Mouse (Mus musculus) gastrocnemius, postnatal 25 days (tissue): ENCODE data around the gene Mapt. TPM values are rescaled to one million over a fixed set of nuclear protein-coding genes. Genes with fewer than 3 reads are reported as not detected.
"Not testable (repeated sequence)": the region's sequence is repeated elsewhere in the genome, so short reads cannot be mapped to it uniquely, and the experiment has no call there.

Experiments
- DNase-seq: peaks from one replicate; pipeline ENCODE4 v3.0.0; 2022
- long read RNA-seq, 2 experiments: library from polyadenylated mRNA; stranded (forward); transcript quantifications; one replicate each; pipeline ENCODE4 v2.0.0; 2021
- total RNA-seq, 2 experiments: library from RNA; stranded (reverse); gene quantifications; 1 replicate in 1 of 2; 2 replicates in 1 of 2; pipeline ENCODE4 v1.2.3; 2021

Gene Mapt
- total RNA-seq, result 10 to 100 TPM; 52.5 to 58.5 TPM
- long read RNA-seq, experiment 1, partial matches to known transcripts, result 2 of 24 reads
- long read RNA-seq, experiment 1, other reads (novel, unspliced or antisense), result 22 of 24 reads
- long read RNA-seq, experiment 2, full-length matches to known transcripts, result 1 of 27 reads
- long read RNA-seq, experiment 2, partial matches to known transcripts, result 3 of 27 reads
- long read RNA-seq, experiment 2, other reads (novel, unspliced or antisense), result 23 of 27 reads

- peak; percentile 89 for DNase-seq
These were observed at the start of gene Mapt for GRCm38 (mm10) chr11:104231041-104231911. Gene Mapt, plus strand, starts transcription at chr11:104231390.

GRCm38 (mm10) chr11:104182141-104182540 is 49.0 kb upstream of the Mapt start:
- DNase-seq, result no peak

GRCm38 (mm10) chr11:104186135-104186836 is 44.9 kb upstream of the Mapt start, which contains the start of gene Sppl2c:
Gene Sppl2c, plus strand, starts transcription at chr11:104186327.
- DNase-seq, result no peak

- DNase-seq, result no peak
These were observed 44.4 kb upstream of the Mapt start for GRCm38 (mm10) chr11:104186837-104187150.

GRCm38 (mm10) chr11:104187766-104188165 is 43.4 kb upstream of the Mapt start:
- no peak for DNase-seq

GRCm38 (mm10) chr11:104190008-104190407 is 41.2 kb upstream of the Mapt start:
- no peak for DNase-seq

GRCm38 (mm10) chr11:104195382-104195781 is 35.8 kb upstream of the Mapt start:
- DNase-seq, result no peak

GRCm38 (mm10) chr11:104195791-104196190 is 35.4 kb upstream of the Mapt start:
- DNase-seq, result no peak

GRCm38 (mm10) chr11:104197861-104198260 is 33.3 kb upstream of the Mapt start:
- DNase-seq, result no peak

GRCm38 (mm10) chr11:104203271-104203670 is 27.9 kb upstream of the Mapt start:
- DNase-seq, result no peak

- no peak for DNase-seq
These were observed 24.6 kb upstream of the Mapt start for GRCm38 (mm10) chr11:104206573-104206972.

GRCm38 (mm10) chr11:104209041-104209440 is 22.1 kb upstream of the Mapt start:
- DNase-seq, result no peak

GRCm38 (mm10) chr11:104211251-104211650 is 19.9 kb upstream of the Mapt start:
- no peak for DNase-seq

- DNase-seq, result not testable (repeated sequence)
These were observed 17.1 kb upstream of the Mapt start for GRCm38 (mm10) chr11:104214128-104214527.

GRCm38 (mm10) chr11:104218075-104218474 is 13.1 kb upstream of the Mapt start:
- no peak for DNase-seq

- no peak for DNase-seq
These were observed 10.9 kb upstream of the Mapt start for GRCm38 (mm10) chr11:104220291-104220690.

- no peak for DNase-seq
These were observed 9.4 kb upstream of the Mapt start for GRCm38 (mm10) chr11:104221751-104222150.

- DNase-seq, result no peak
These were observed 7.9 kb upstream of the Mapt start for GRCm38 (mm10) chr11:104223301-104223700.

GRCm38 (mm10) chr11:104229391-104229790 is 1.8 kb upstream of the Mapt start:
- DNase-seq, result no peak

- DNase-seq, result no peak
These were observed 968 bp upstream of the Mapt start for GRCm38 (mm10) chr11:104230066-104230778.

GRCm38 (mm10) chr11:104232141-104233061 is 1.2 kb downstream of the Mapt start:
- DNase-seq, result no peak
